Mouse (Mus musculus) intestine, embryonic 14.5 days (tissue): ENCODE measurements around the gene Tmem135. TPM values are rescaled to one million over a fixed set of nuclear protein-coding genes. Genes with fewer than 3 reads are reported as not detected.

ENCODE experiments used
- ATAC-seq: fragments of 200-750 bp; cut with Nextera tagmentation; replicated peaks from 2 replicates; pipeline ENCODE4 v1.8.0; 2017; ENCODE audit warnings: low read depth, moderate number of reproducible peaks, moderate TSS enrichment, moderate library complexity; ENCODE audit not compliant: low FRiP score, low TSS enrichment
- DNase-seq: peaks from one replicate; pipeline ENCODE4 v3.0.0-alpha.2; 2018; ENCODE audit warnings: low spot score
- H3K27ac ChIP-seq: fragments of 300-500 bp; sonication (generic); 2 replicates; pipeline ENCODE4 v1.5.1; 2014; ENCODE audit warnings: low read depth, mild to moderate bottlenecking, control low read depth
- H3K27me3 ChIP-seq: fragments of 300-500 bp; sonication (generic); replicated peaks from 2 replicates; pipeline ENCODE4 v1.6.1; 2014; ENCODE audit warnings: low read length, control low read depth; ENCODE audit not compliant: control insufficient read depth, insufficient read depth
- H3K36me3 ChIP-seq: fragments of 300-500 bp; sonication (generic); 2 replicates; pipeline ENCODE4 v1.6.1; 2014; ENCODE audit warnings: low read length, control low read depth; ENCODE audit not compliant: control insufficient read depth, insufficient read depth
- H3K4me1 ChIP-seq: fragments of 300-500 bp; sonication (generic); replicated peaks from 2 replicates; pipeline ENCODE4 v1.6.1; 2014; ENCODE audit warnings: low read length, control low read depth, mixed read lengths; ENCODE audit not compliant: control insufficient read depth, insufficient read depth
- H3K4me2 ChIP-seq: fragments of 300-500 bp; sonication (generic); 2 replicates; pipeline ENCODE4 v1.6.1; 2014; ENCODE audit warnings: low read length
- H3K4me3 ChIP-seq: fragments of 300-500 bp; sonication (generic); 2 replicates; pipeline ENCODE4 v1.5.1; 2014; ENCODE audit warnings: low read depth, low read length, control low read depth, mixed read lengths
- H3K9ac ChIP-seq: fragments of 300-500 bp; sonication (generic); 2 replicates; pipeline ENCODE4 v1.6.1; 2014; ENCODE audit warnings: mild to moderate bottlenecking, low read length
- H3K9me3 ChIP-seq: fragments of 300-500 bp; sonication (generic); 2 replicates; pipeline ENCODE4 v1.6.1; 2016; ENCODE audit warnings: low read length, control low read depth; ENCODE audit not compliant: control insufficient read depth
- WGBS: fragments of 180-500 bp; shearing (Covaris S2); extraction: QIAGEN DNeasy Blood & Tissue Kit; methylation state at CpG from one replicate; pipeline ENCODE4 v1.1.7; 2014; 5-methylcytosine and 5-hydroxymethylcytosine counted together
- polyA plus RNA-seq: library from polyadenylated mRNA; unstranded; fragments of >200 nt; fragmentation: Nextera tagmentation; extraction: Ambion mirVana; gene quantifications from 2 replicates; pipeline ENCODE4 v1.2.1, GENCODE M21; 2014

Tmem135 gene
- polyA plus RNA-seq, 1 experiment from 2014 or later = 30.4 TPM

GRCm38 (mm10) chr7:89423194-89423593 is 19.2 kb upstream of the Tmem135 start:
- WGBS = 11% methylated on average over 5 of the region's 5 CpGs
- no peak overlapping the region for H3K4me2 ChIP-seq
- no peak overlapping the region for H3K4me3 ChIP-seq
- H3K9ac ChIP-seq = no peak overlapping the region
- DNase-seq = no peak
- H3K27me3 ChIP-seq = no peaks in the 10 kb centered on the region
- no peak for ATAC-seq
- H3K9me3 ChIP-seq = no peaks in the 10 kb centered on the region
- H3K4me1 ChIP-seq = no peaks in the 10 kb centered on the region
- no peaks in the 10 kb centered on the region for H3K36me3 ChIP-seq
- no peak overlapping the region for H3K27ac ChIP-seq

- Histone ChIP-seq H3K4me2 (no peak overlapping the region), H3K27ac (no peak overlapping the region), H3K36me3 (no peaks in the 10 kb centered on the region), H3K4me3 (no peak overlapping the region), H3K9ac (no peak overlapping the region), H3K4me1 (no peaks in the 10 kb centered on the region), H3K9me3 (no peaks in the 10 kb centered on the region), H3K27me3 (no peaks in the 10 kb centered on the region)
- DNase-seq (no peak), ATAC-seq (no peak)
- 33% methylated on average over 8 of the region's 8 CpGs for WGBS
These were observed 18.6 kb upstream of the Tmem135 start for GRCm38 (mm10) chr7:89422650-89423049.

DNA sequence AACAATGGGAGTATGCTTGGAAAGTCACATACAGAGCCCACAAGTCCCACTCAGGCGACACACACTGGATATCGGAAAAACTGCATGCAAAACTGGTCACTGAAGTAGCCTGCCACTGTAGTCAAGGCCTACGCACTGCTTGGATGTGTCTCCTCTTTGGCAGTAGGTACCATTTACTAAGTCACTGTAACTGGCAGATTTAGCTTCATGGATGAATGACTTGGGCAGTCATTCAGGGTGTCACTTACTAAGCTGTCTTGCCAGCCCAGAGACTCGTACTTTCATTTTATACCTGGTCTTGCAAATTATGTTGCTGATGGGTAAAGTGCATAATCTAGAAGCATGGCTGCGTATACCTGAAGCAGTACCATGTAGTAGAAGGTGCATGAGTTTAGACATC is 17.3 kb upstream of the Tmem135 start:
- DNase-seq = no peak
- no peaks in the 10 kb centered on the region for H3K27me3 ChIP-seq
- no peak overlapping the region for H3K27ac ChIP-seq
- H3K4me1 ChIP-seq = no peaks in the 10 kb centered on the region
- ATAC-seq = no peak
- H3K4me2 ChIP-seq = no peak overlapping the region
- H3K36me3 ChIP-seq = no peaks in the 10 kb centered on the region
- H3K4me3 ChIP-seq = no peak overlapping the region
- no peak overlapping the region for H3K9ac ChIP-seq
- WGBS = 90% methylated on average over 5 of the region's 5 CpGs
- H3K9me3 ChIP-seq = no peaks in the 10 kb centered on the region

DNA sequence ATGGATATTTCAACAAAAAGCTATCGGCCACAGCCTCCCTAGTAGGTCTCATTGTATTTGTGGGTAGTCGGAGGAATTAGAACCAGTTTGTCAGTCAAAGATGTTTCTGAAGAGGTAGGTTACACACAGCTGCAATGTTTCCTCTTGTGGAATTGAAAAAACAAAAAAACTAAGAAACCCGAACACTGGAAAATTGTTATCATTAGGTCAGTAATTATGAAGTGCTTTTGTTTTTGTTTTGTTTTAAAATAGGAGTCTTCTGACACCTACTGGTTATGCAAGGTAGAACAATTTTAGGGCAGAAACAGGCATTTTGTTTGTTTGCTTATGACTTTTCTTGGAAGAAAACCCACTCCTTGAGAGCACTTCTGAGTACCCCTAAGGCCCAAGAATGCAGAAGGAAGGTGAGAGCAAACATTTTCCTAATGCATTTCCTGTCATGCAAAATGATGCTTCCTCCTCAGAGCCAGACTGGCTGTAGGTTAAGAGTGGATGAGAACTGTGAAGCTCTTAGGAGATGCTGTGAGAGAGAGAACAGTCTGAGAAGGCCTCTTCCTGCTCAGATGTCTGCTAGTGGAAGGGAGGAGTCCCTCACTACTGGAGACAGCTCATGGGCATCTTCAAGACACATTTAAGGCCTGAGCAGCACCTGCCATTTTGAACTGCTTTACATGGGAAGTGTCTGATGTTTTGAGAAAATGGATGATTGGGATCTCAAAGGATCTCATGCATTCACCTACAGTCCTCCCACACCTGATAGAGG is 15.1 kb upstream of the Tmem135 start:
- Histone ChIP-seq H3K4me1 (no peaks in the 10 kb centered on the region), H3K27ac (no peak overlapping the region), H3K9me3 (no peaks in the 10 kb centered on the region), H3K4me3 (no peak overlapping the region), H3K9ac (no peak overlapping the region), H3K27me3 (no peaks in the 10 kb centered on the region), H3K36me3 (no peaks in the 10 kb centered on the region), H3K4me2 (peak overlapping the region; percentile 18; the same call in 1 of the 2 replicates)
- ATAC-seq (no peak), DNase-seq (no peak)
- 53% methylated on average over 3 of the region's 3 CpGs for WGBS

GRCm38 (mm10) chr7:89418127-89418653 is 14.2 kb upstream of the Tmem135 start:
- ATAC-seq (no peak), DNase-seq (no peak)
- Histone ChIP-seq H3K4me1 (no peaks in the 10 kb centered on the region), H3K27me3 (no peaks in the 10 kb centered on the region), H3K4me2 (peak overlapping the region; percentile 18; the same call in 1 of the 2 replicates), H3K9me3 (no peaks in the 10 kb centered on the region), H3K36me3 (no peaks in the 10 kb centered on the region), H3K4me3 (no peak overlapping the region), H3K9ac (no peak overlapping the region), H3K27ac (peak overlapping the region; percentile 24; the same call in 1 of the 2 replicates)
- WGBS = 55% methylated on average over 8 of the region's 8 CpGs

DNA sequence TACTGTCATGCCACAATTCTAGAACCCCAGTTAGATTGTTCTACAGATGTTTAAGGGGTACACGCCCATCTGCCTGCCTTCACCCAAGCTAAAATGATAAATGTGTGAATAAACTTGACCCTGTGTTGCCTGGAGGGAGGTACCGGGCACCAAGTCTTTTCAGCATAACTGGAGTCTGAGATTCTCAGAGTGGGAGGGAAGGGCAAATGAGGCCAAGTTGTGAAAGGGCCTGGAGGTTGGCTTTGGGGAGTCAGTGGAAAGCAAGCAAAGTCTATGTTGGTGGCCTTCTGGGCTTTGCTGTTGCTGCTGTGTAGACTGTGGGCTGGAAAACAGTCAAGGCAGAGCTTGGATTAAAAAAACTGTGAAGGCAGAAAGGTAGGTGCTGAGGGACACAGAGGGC is 13.7 kb upstream of the Tmem135 start:
- DNase-seq = no peak
- no peak overlapping the region for H3K27ac ChIP-seq
- no peak overlapping the region for H3K9ac ChIP-seq
- no peaks in the 10 kb centered on the region for H3K27me3 ChIP-seq
- no peak for ATAC-seq
- no peaks in the 10 kb centered on the region for H3K36me3 ChIP-seq
- no peaks in the 10 kb centered on the region for H3K9me3 ChIP-seq
- no peak overlapping the region for H3K4me3 ChIP-seq
- no peak overlapping the region for H3K4me2 ChIP-seq
- no peaks in the 10 kb centered on the region for H3K4me1 ChIP-seq
- 47% methylated on average over 2 of the region's 2 CpGs for WGBS

- H3K27me3 ChIP-seq = no peaks in the 10 kb centered on the region
- H3K27ac ChIP-seq = no peak overlapping the region
- H3K9me3 ChIP-seq = no peaks in the 10 kb centered on the region
- DNase-seq (no peak), ATAC-seq (no peak)
- no peak overlapping the region for H3K4me2 ChIP-seq
- no peaks in the 10 kb centered on the region; the same call in 1 of the 2 replicates for H3K4me1 ChIP-seq
- 77% methylated on average over 4 of the region's 4 CpGs for WGBS
- 0 out of 2 replicates have a peak, but pooled peaks cover 7% of the 10 kb centered on the region for H3K36me3 ChIP-seq
- H3K9ac ChIP-seq = no peak overlapping the region
- no peak overlapping the region for H3K4me3 ChIP-seq
These were observed 12.0 kb upstream of the Tmem135 start for GRCm38 (mm10) chr7:89416027-89416426.

DNA sequence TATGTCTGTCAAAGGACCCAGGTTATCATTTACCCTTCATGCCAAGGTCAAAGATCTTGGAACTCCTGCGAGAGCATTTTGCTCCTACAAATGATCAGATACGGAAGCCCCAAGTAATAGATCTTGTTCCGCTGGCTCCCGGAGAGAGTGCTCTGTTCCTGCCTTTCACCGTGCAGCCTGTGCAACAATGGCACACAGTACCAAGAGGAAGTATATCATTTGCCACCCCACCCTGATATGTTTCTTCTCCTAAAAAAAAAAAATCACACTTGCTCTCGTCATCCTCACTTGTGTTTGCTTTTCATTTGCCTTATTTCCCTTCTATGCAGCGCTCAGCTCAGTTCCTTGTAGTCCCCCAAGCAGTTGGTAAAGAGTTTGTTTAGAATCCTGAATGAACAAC is 8.1 kb upstream of the Tmem135 start:
- H3K4me1 ChIP-seq = peaks cover 27% of the 10 kb centered on the region
- H3K9me3 ChIP-seq = no peaks in the 10 kb centered on the region
- ATAC-seq (no peak), DNase-seq (no peak)
- WGBS = 77% methylated on average over 7 of the region's 7 CpGs
- H3K4me3 ChIP-seq = no peak overlapping the region
- H3K9ac ChIP-seq = no peak overlapping the region
- H3K27me3 ChIP-seq = no peaks in the 10 kb centered on the region
- H3K27ac ChIP-seq = no peak overlapping the region
- no peak overlapping the region for H3K4me2 ChIP-seq
- peaks cover 15% of the 10 kb centered on the region; the same call in 1 of the 2 replicates for H3K36me3 ChIP-seq

- no peak overlapping the region for H3K4me3 ChIP-seq
- DNase-seq (no peak), ATAC-seq (no peak; the same call in 1 of the 2 replicates)
- no peak overlapping the region for H3K9ac ChIP-seq
- 83% methylated on average over 3 of the region's 3 CpGs for WGBS
- no peak overlapping the region for H3K27ac ChIP-seq
- no peaks in the 10 kb centered on the region for H3K9me3 ChIP-seq
- H3K36me3 ChIP-seq = peaks cover 15% of the 10 kb centered on the region; the same call in 1 of the 2 replicates
- H3K4me2 ChIP-seq = no peak overlapping the region
- H3K4me1 ChIP-seq = peaks cover 27% of the 10 kb centered on the region
- H3K27me3 ChIP-seq = no peaks in the 10 kb centered on the region
These were observed 7.3 kb upstream of the Tmem135 start for GRCm38 (mm10) chr7:89411346-89411745.
